Mouse (Mus musculus): ENCODE measurements around the gene Coq9.

Gene Coq9

DNA sequence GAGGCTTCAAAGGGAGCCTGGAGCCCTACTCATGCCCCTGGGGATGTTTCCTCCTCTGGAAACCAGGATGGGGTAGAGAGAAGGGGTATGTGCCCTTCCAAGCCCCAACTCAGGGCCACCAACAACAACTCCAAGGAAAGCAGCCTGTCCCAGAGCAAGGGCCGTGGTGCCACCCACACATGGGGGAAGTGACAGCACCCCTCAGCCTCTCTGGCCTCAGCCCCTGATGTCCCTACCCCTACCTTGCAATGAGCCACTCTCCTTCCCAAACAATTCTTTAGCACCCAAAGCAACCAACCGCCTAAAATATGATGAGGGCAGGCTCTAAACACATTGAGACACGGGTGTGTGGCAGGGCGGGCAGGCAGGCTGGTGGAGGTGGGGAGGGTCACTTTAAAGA, 31.9 kb downstream of the Coq9 start:
- DNase-seq (ENCODE audit: low spot score in 2 of 2) = no peak

DNA sequence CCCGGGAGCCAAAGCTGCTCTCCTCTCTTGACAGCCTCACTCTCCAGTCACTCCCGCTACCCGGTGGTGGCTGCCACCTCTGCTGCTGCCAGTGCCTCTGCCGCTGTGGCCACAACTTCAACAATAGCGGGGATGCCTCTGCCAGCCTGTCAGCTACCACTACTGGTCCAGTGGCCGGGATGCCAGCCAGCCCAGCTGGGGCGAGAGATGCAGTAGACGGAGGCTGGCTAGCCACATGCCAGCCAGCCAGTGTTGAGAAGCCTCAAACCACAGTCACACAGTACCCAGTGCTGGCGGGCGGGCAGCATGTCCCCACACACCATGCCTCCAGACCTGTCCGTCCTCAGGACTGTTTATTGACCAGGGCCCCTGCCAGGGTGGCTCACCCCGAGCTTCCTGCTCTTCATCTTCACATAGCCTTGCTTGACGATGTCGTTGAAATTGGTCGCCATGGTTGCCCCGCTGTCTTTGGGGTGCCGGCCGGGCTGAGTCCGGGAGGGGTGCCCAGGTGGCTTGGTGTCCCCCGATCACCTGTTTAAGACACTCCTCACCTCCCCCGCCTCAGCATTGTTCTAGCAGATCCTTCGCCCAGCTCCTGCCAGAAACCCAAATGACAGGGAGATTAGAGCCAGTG, 32.5 kb downstream of the Coq9 start:
- DNase-seq (ENCODE audit: low spot score in 2 of 2) = no peak

DNA sequence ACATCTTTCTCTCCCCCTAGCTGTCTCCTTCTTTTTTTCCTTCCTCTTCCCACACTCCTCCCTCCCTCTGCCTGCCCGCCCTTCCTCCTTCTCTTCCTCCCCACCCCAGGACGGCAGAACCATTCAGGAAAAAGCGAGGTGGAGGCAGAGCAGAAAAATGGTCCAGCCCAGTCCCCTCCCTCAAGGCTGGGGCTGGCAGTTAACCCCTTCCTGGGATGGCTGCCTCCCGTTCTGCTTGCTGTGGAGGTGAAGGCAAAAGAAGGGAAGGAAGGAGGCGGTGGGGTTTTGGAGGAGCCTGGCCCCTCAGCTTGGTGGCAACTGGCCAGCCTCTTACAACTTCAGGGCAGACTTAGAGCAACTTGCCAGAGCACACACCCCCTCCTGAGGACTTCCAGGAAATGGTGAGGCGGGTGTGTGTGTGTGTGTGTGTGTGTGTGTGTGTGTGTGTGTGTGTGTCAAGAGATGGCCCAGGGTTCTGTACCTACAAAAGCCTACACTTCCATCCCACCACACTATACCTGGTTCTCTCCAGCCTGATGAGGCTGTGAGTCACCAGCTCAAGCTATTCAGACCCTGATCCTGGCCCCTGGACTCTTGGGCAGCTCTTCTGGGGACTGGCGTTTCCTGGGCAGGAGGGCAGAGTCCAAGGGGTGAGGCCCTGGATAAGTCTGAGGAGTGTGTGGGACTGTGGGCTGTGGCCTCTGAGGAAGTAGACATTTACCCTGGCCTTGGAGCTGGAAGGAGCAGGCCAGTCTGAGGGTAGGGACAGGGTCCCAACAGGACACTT, 33.2 kb downstream of the Coq9 start:
- no peak for DNase-seq (ENCODE audit: low spot score in 2 of 2)

- DNase-seq (ENCODE audit: low spot score in 2 of 2) = no peak
These were observed 34.0 kb downstream of the Coq9 start for GRCm38 (mm10) chr8:94872156-94872555.

- DNase-seq (ENCODE audit: low spot score in 2 of 2) = no peak
These were observed 34.5 kb downstream of the Coq9 start for GRCm38 (mm10) chr8:94872576-94872975.

DNA sequence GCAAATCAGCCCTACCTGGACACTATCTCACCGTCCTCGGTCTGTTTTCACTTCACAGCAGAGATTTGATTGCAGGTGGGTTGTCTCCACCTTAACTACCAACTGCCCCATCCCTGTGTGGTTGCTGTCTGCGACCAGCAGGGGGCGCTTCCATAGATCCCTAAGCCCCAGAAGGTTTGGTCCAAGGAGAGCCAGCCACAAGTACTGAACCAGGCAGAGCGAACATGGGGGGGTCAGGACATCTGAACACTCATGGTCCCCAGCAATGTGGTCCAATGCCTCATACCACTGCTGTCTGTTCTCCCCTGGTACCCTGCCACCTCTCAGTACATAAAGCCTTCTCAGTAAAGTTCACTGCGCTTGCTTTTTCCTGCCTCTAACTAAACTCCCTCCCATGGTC, 36.2 kb downstream of the Coq9 start:
- peak; percentile 60 to 72 for DNase-seq (ENCODE audit: low spot score in 2 of 2)

DNA sequence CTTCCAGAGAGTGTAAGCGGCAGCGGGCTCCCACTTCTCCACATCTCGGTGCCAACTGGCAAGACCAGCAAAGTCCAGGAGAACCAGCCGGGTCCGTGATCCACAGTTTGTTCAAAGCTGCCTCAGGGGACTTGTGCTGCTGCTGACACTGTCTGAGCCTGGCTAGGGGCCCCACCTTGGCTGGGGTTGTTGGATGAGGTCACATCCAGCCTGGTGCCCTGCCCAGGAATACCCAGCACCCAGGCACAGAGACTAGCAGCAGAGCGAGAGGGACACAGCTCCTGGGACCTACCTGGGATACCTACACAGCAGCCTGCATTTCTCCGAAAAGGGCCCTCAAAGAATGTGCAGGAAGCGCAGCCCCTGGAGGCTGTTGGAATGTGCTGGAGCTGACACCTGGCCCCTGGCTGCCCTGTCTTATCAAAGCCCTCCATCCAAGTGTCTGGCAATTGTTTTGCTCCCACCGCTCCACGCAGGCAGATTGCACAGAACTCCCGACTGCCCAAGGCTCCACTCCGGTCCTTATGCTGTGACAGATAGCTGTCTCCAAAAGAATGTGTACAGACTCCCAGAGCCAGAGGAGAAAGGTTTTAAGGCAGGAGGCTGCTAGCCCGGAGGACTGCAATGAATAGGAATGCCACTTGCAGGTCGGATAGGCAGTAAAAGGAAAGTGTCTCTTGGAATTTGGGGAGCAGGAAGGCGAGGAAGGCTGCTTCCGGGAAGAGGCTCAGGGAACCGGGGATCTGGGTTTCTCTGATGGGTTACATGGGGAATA, 37.2 kb downstream of the Coq9 start:
- DNase-seq (ENCODE audit: low spot score in 2 of 2) = no peak

DNA sequence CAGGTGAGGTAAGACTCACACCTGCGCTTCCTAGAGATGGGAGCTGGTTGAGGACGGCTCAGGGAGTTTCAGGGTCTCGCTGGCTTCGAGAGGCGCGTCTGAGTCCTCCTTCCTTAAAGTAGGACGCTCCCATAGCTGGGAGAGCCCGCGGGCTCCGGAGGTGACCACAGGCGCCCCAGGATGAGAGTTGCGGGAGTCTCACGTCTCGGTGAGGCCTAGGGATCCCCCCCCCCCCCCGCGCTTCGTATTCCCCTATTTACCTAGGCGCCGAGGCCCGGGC, 37.7 kb downstream of the Coq9 start:
- no peak for DNase-seq (ENCODE audit: low spot score in 2 of 2)

DNA sequence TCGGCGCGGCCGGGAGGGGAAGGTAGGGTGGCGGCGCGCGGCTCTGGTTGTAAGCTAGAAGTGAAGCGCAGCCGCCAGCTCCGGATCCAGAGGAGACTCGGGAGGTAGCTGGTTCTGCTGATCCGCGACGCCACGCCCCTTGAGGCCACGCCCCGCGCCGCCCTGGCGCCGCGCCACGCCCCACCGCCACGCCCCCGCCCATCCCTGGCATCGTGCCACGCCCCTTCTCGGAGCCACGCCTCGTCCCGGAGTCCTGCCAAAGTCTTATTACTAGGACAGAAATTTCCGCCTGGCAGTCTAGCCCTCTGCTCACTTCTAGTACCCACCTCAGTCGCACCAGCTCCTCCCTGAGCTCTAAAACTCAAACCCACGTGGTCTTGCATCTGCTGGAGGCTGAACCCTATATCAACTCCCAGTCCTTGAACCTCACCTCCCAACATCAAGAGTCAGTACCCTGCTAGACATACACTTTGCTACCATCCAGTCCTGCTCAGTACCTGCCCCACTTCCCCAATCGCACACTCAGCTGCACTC, 38.1 kb downstream of the Coq9 start, which contains the start of gene Dok4:
TSS of gene Dok4 (minus strand) at position 134 of the 534 bp plus-strand sequence.
- peak; percentile 93 to 94 for DNase-seq (ENCODE audit: low spot score in 2 of 2)

DNA sequence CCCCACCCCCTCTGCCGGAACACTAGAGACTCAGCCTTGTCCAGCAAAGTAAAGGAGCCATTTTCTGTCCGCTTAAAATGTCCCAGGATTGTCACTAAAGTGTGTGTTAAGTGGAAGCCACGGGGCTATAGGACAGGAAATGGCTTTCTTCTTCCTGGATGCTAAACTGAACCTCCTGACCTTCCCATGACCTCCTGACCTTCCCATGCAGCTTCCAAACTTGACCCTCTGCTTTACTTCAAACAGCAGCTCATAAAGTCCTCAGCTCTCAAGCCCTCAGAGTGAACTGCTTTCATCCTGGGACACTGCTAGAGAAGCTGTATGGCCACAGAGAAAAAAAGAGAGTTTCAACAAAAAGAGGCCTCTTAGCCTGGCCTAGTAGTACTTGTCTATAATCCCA, 38.7 kb downstream of the Coq9 start:
- DNase-seq (ENCODE audit: low spot score in 2 of 2) = no peak

GRCm38 (mm10) chr8:94880742-94881141, 42.6 kb downstream of the Coq9 start:
- DNase-seq (ENCODE audit: low spot score in 2 of 2) = no peak

GRCm38 (mm10) chr8:94888383-94889036, 50.4 kb downstream of the Coq9 start:
- no peak for DNase-seq (ENCODE audit: low spot score in 2 of 2)

GRCm38 (mm10) chr8:94892917-94893316, 54.8 kb downstream of the Coq9 start:
- no peak for DNase-seq (ENCODE audit: low spot score in 2 of 2)

DNA sequence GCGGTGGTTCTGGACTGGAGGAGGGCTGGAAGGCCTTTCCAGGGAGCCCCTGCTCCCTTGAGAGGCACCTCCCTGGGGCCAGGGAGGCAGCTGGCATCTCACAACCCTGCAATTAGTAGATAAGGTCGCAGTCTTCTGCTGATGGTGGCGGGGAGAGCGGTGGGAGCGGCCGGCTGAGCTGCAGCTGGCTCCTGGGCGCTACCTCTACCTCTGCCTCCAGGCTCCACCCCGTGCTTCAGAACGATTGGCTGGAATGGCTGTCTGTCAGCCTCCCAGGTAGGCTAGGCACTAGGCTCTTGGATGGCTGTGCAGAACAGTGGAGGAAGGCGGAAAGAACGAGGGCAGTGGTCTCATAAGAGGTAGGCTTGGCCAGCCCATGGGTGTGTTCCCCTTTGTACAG, 61.1 kb downstream of the Coq9 start:
- peak; percentile 67 to 73 for DNase-seq (ENCODE audit: low spot score in 2 of 2)

DNA sequence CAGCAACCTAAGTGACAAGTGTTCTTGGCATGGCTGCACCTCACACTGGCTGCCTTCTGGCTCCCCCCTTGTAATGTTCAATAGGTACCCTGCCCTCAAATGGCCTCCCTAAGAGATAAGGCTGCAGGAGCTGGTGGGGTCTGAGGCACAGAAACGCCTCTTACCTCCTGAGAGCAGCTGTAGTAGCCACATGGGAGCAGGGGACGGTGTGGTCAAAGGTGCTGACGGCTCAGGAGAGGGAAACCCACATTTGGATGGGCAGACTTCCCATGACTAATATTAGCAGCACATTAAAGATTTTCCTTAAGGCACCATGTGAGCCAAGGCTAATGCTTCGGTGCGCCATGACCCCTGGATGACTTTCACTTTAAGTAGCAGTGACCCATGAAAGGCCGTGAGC, 62.5 kb downstream of the Coq9 start:
- DNase-seq (ENCODE audit: low spot score in 2 of 2) = no peak

DNA sequence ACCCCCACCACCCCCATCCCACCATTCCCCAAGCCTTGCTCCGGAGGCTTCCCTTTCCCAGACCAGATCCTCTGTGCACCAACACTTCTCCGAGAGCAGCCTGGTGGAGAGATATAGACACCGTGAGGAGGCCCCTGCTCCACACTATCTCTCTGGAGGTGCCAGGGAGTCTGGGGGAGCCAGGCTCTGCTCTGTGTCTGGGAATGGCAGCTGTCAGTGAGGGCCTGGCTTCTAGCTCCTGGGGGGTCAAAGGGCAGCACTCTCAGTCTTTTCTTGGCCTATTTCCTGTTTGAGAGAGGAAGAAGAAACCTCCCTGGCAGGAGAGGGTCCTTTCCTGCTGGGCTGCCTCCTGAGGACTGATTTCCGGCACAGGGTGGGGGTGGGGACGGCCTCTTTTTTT, 62.9 kb downstream of the Coq9 start:
- DNase-seq (ENCODE audit: low spot score in 2 of 2) = no peak

DNA sequence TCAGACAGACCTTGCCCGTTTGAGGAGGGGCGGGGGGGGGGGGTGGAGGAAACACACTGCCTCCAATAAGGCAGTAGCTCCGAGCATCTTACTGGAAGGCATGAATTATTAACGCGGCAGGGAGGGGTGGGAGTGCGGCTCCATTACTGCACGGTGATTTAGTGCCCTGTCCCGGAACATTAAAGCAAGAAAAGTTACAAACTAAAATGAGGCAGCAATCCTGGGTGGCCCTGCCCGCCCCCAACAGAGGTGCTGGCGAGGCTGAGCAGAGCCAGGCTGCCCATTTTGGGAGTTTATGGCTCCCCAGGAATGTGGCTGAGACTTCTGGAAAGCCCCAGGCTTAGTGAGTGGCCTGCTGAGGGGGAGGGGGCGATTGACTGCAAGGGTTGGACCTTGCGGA, 65.6 kb downstream of the Coq9 start:
- DNase-seq (ENCODE audit: low spot score in 2 of 2) = no peak

Data from spleen, postnatal 14 days (tissue).